Mouse (Mus musculus) spleen, postnatal 4 days (tissue): ENCODE results near the gene Col6a5.

Source experiments
- DNase-seq, 2 experiments: peaks; one replicate each; pipeline ENCODE4 v3.0.0; 2022; ENCODE audit warnings: low spot score in 2 of 2

The Col6a5 gene

GRCm38 (mm10) chr9:105960533-105960932, at the start of gene Col6a5:
Col6a5 (minus strand) TSS chr9:105960643.
- DNase-seq, result no peak

DNA sequence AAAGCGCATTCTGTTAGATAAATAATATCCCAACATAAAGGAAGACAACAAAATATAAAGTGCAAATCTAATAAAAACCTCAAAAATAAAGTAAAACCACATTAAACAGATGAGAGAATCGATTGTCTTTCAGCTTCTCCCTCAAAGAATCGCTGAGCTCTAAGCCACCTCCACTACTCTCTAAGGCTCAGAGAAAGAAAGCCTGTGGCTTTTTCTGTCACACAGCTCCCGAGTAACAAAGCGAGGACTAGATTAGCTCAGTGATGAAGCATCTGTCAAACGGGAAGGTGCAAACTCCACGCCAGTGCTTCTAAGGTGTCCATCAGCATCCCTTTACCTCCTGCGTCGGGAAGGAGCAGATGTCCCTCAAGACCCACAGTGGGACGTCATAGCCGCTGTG, 37.5 kb upstream of the Col6a5 start:
- no peak for DNase-seq

GRCm38 (mm10) chr9:105992425-105992824, 32.0 kb upstream of the Col6a5 start:
- no peak for DNase-seq

GRCm38 (mm10) chr9:105990099-105990498, 29.7 kb upstream of the Col6a5 start:
- DNase-seq, result no peak

- no peak for DNase-seq
Measured at GRCm38 (mm10) chr9:105989468-105989867, 29.0 kb upstream of the Col6a5 start.

- no peak for DNase-seq
Measured at GRCm38 (mm10) chr9:105988096-105988495, 27.7 kb upstream of the Col6a5 start.

- DNase-seq, result no peak
Measured at GRCm38 (mm10) chr9:105984931-105985519, 24.6 kb upstream of the Col6a5 start.

- no peak for DNase-seq
Measured at GRCm38 (mm10) chr9:105978479-105978878, 18.0 kb upstream of the Col6a5 start.

DNA sequence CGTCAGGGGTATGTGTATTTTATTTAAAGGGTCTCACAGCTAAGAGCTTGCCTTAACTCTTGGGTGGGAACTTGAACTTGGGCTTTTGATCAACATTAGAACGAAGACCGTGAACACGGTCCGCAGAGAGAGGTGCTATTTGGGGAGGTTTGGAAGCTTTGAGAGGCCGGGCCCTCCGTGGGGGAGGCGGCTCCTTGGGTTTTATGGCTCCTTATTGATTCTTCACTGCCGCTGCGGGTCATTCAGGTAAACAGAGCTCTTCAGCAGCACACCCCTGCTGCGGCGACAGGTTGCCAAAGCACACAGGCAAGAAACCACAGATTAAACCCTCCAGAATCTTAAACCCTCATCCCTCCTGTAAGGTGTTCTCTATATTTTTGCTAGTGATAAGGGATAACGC, 16.4 kb upstream of the Col6a5 start:
- no peak for DNase-seq

GRCm38 (mm10) chr9:105976314-105976713, 15.9 kb upstream of the Col6a5 start:
- DNase-seq, result no peak

GRCm38 (mm10) chr9:105973736-105974135, 13.3 kb upstream of the Col6a5 start:
- no peak for DNase-seq

- no peak for DNase-seq
Measured at GRCm38 (mm10) chr9:105972031-105972430, 11.6 kb upstream of the Col6a5 start.

- DNase-seq, result no peak
Measured at GRCm38 (mm10) chr9:105971351-105971894, 11.0 kb upstream of the Col6a5 start.

- no peak for DNase-seq
Measured at GRCm38 (mm10) chr9:105970901-105971300, 10.5 kb upstream of the Col6a5 start.

- DNase-seq, result no peak
Measured at GRCm38 (mm10) chr9:105967976-105968375, 7.5 kb upstream of the Col6a5 start.

DNA sequence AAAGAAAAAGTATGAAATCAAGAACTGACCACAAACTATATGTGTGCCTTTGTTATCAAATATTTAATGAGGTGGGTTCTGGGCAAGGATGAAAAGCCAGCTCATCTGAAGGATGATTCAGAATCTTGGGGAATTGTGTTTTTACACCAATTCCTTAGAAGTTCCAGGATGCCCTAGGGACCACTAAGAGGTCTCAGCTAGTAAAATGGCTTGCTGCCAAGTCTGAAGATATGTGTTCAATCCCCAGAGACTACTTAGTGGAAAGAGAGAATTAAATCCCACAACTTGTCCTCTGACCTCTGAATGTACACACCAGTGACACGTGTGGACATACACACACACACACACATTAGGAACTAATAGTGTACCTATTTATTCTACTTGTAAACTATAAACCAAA, 1.3 kb downstream of the Col6a5 start:
- DNase-seq, result no peak

DNA sequence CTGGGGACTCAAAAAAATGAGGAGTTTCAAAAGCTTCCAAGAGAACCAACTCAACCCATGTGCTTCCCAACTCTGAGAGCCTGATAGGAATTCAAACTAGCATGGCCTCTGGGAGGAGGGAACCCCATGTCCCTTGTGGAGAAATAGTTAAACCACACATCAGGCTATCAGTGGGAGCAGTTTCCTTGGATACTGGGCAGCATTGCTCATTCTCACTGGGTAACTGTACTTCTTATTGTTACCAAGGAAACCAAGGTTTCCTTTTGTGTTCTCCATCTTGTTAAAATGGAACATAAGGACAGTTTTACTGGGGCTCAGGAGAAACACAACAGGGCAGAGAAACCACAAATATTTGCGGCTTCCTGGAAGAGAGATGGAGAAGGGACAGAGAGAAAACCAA, 10.7 kb downstream of the Col6a5 start:
- DNase-seq, result no peak

- DNase-seq, result no peak
Measured at GRCm38 (mm10) chr9:105947577-105947976, 12.9 kb downstream of the Col6a5 start.

- DNase-seq, result no peak
Measured at GRCm38 (mm10) chr9:105933816-105934215, 26.6 kb downstream of the Col6a5 start.

GRCm38 (mm10) chr9:105929287-105929686, 31.2 kb downstream of the Col6a5 start:
- no peak for DNase-seq

DNA sequence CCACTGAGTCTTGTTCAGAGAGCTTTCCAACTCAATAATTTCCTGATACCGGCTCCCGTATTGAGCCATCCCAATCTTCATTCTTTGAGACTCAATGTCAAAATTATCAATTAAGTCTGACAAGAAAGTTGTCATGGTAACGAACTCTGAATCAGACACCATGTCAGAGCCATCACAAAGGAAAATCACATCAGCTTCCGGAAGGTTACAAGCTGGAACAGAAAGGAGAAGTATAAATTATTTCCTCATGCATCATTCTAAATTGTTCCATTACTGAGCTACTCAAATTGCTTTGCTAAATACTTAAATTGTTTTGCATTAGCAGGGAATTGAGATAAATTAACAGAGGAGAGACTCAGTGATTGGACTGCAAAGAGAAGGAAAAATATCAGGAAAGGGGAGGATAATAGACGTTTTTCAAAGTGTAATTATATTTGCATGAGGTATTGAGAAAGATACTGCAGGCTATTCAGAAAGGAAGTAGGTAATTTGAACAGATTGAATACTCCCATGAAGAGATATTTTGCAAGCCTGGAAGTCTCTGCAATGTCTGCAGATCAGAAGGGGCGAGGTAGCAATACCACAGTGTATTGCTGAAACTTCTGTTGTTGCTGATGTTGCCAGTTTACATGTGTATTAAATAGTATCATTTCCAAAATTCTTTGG, 31.9 kb downstream of the Col6a5 start:
- DNase-seq, result no peak

DNA sequence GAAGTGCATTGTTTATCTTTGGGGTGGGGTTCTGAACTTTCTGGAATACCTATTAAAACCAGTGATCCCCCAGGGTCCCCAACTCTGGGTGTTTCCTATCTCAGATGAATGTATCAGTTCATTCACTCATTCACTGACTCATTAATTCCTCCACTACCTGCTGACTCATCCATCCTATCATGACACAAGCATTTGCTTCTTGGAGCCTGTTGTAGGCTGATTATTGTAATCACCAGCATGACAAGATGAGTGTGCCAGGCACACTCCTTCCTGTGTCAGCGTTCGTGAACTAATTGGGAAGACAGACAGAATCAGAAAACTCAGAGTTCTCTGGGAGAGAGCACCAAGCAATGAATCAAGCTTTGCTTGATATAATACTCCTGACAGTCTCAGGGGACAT, 36.8 kb downstream of the Col6a5 start:
- DNase-seq, result no peak

DNA sequence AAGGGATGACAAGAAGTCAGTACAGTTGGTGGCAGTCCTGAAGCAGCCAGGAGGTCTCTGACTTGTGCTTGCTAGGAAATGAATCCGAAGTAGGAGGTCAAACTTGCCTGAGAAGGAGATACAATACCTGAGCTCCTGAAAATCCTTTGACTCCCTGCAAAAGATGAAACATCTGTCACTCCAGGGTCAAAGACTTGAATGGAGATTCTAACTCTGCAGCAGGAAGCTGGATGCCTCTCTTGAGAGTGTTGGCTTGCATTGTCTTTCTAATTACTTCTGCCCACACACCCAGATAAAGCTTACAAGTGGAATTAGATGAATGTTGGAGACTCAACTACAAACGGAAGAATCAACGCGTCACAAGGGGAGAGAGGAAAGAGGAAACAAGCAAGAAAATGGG, 45.3 kb downstream of the Col6a5 start:
- DNase-seq, result no peak

- no peak for DNase-seq
Measured at GRCm38 (mm10) chr9:105910166-105910565, 50.3 kb downstream of the Col6a5 start.
